Mouse (Mus musculus): ENCODE measurements around the gene Cd72. TPM values are rescaled to one million over a fixed set of nuclear protein-coding genes. Genes with fewer than 3 reads are reported as not detected.

Gene Cd72
- polyA plus RNA-seq, 1 experiment, result 11.4 TPM

- Histone ChIP-seq H3K4me3 (ENCODE audit: low read depth, low read length) (no peak overlapping the region), H3K27ac (ENCODE audit: insufficient read depth, low read depth, low read length) (no peak overlapping the region), H3K27me3 (ENCODE audit: control insufficient read depth, insufficient read depth, low read length) (no peaks in the 10 kb centered on the region), H3K36me3 (ENCODE audit: control insufficient read depth, insufficient read depth, low read length) (peaks cover 14% of the 10 kb centered on the region), H3K4me1 (ENCODE audit: control insufficient read depth, insufficient read depth, insufficient read length, low read length) (0 out of 2 replicates have a peak, but pooled peaks cover 6% of the 10 kb centered on the region)
- 89% methylated on average over 20 of the region's 20 CpGs for WGBS
- TF ChIP-seq POLR2A (IDR thresholded peaks at IDR 0.05; ENCODE audit: low read depth, low read length), result no peak
- TF ChIP-seq CTCF (IDR thresholded peaks at IDR 0.05; ENCODE audit: extremely low read depth, insufficient read length, insufficient replicate concordance, low read depth, low read length), result no peak
Observed at GRCm38 (mm10) chr4:43423267-43423934, 31.0 kb downstream of the Cd72 start.

- 0 out of 2 replicates have a peak, but pooled peaks cover 3% of the 10 kb centered on the region for H3K4me1 ChIP-seq (ENCODE audit: control insufficient read depth, insufficient read depth, insufficient read length, low read length)
- no peak overlapping the region for H3K4me3 ChIP-seq (ENCODE audit: low read depth, low read length)
- peaks cover 14% of the 10 kb centered on the region for H3K36me3 ChIP-seq (ENCODE audit: control insufficient read depth, insufficient read depth, low read length)
- no peak for TF ChIP-seq CTCF (IDR thresholded peaks at IDR 0.05; ENCODE audit: extremely low read depth, insufficient read length, insufficient replicate concordance, low read depth, low read length)
- no peak for TF ChIP-seq POLR2A (IDR thresholded peaks at IDR 0.05; ENCODE audit: low read depth, low read length)
- H3K27me3 ChIP-seq (ENCODE audit: control insufficient read depth, insufficient read depth, low read length), result no peaks in the 10 kb centered on the region
- 88% methylated on average over 28 of the region's 28 CpGs for WGBS
- H3K27ac ChIP-seq (ENCODE audit: insufficient read depth, low read depth, low read length), result no peak overlapping the region
Observed at GRCm38 (mm10) chr4:43421632-43422240, 32.7 kb downstream of the Cd72 start.

GRCm38 (mm10) chr4:43420305-43420704 is 34.1 kb downstream of the Cd72 start:
- H3K4me1 ChIP-seq (ENCODE audit: control insufficient read depth, insufficient read depth, insufficient read length, low read length), result 0 out of 2 replicates have a peak, but pooled peaks cover under 1% of the 10 kb centered on the region
- H3K27ac ChIP-seq (ENCODE audit: insufficient read depth, low read depth, low read length), result peak overlapping the region; percentile 3
- H3K36me3 ChIP-seq (ENCODE audit: control insufficient read depth, insufficient read depth, low read length), result peaks cover 17% of the 10 kb centered on the region
- TF ChIP-seq POLR2A (IDR thresholded peaks at IDR 0.05; ENCODE audit: low read depth, low read length) (no peak), CTCF (IDR thresholded peaks at IDR 0.05; ENCODE audit: extremely low read depth, insufficient read length, insufficient replicate concordance, low read depth, low read length) (peak; percentile 84; the same call in 1 of the 2 replicates)
- 2% methylated on average over 6 of the region's 6 CpGs for WGBS
- no peak overlapping the region for H3K4me3 ChIP-seq (ENCODE audit: low read depth, low read length)
- H3K27me3 ChIP-seq (ENCODE audit: control insufficient read depth, insufficient read depth, low read length), result no peaks in the 10 kb centered on the region

GRCm38 (mm10) chr4:43419801-43420281 is 34.6 kb downstream of the Cd72 start:
- TF ChIP-seq POLR2A (IDR thresholded peaks at IDR 0.05; ENCODE audit: low read depth, low read length), result no peak
- no peak for TF ChIP-seq CTCF (IDR thresholded peaks at IDR 0.05; ENCODE audit: extremely low read depth, insufficient read length, insufficient replicate concordance, low read depth, low read length)
- Histone ChIP-seq H3K27ac (ENCODE audit: insufficient read depth, low read depth, low read length) (peak overlapping the region; percentile 3), H3K4me3 (ENCODE audit: low read depth, low read length) (no peak overlapping the region), H3K36me3 (ENCODE audit: control insufficient read depth, insufficient read depth, low read length) (peaks cover 17% of the 10 kb centered on the region), H3K27me3 (ENCODE audit: control insufficient read depth, insufficient read depth, low read length) (no peaks in the 10 kb centered on the region), H3K4me1 (ENCODE audit: control insufficient read depth, insufficient read depth, insufficient read length, low read length) (no peaks in the 10 kb centered on the region)
- 61% methylated on average over 9 of the region's 9 CpGs for WGBS

- 0 out of 2 replicates have a peak overlapping the region, but pooled peaks have one; percentile 3 for H3K27ac ChIP-seq (ENCODE audit: insufficient read depth, low read depth, low read length)
- WGBS, result 70% methylated on average over 15 of the region's 15 CpGs
- H3K4me1 ChIP-seq (ENCODE audit: control insufficient read depth, insufficient read depth, insufficient read length, low read length), result no peaks in the 10 kb centered on the region
- no peak overlapping the region for H3K4me3 ChIP-seq (ENCODE audit: low read depth, low read length)
- H3K36me3 ChIP-seq (ENCODE audit: control insufficient read depth, insufficient read depth, low read length), result peaks cover 10% of the 10 kb centered on the region
- no peaks in the 10 kb centered on the region for H3K27me3 ChIP-seq (ENCODE audit: control insufficient read depth, insufficient read depth, low read length)
- TF ChIP-seq CTCF (IDR thresholded peaks at IDR 0.05; ENCODE audit: extremely low read depth, insufficient read length, insufficient replicate concordance, low read depth, low read length), result no peak
- TF ChIP-seq POLR2A (IDR thresholded peaks at IDR 0.05; ENCODE audit: low read depth, low read length), result no peak
Observed at GRCm38 (mm10) chr4:43418973-43419656, 35.3 kb downstream of the Cd72 start.

GRCm38 (mm10) chr4:43418450-43418849 is 36.0 kb downstream of the Cd72 start:
- Histone ChIP-seq H3K36me3 (ENCODE audit: control insufficient read depth, insufficient read depth, low read length) (peaks cover 10% of the 10 kb centered on the region; the same call in 1 of the 2 replicates), H3K4me3 (ENCODE audit: low read depth, low read length) (no peak overlapping the region), H3K27ac (ENCODE audit: insufficient read depth, low read depth, low read length) (no peak overlapping the region), H3K27me3 (ENCODE audit: control insufficient read depth, insufficient read depth, low read length) (no peaks in the 10 kb centered on the region), H3K4me1 (ENCODE audit: control insufficient read depth, insufficient read depth, insufficient read length, low read length) (no peaks in the 10 kb centered on the region)
- WGBS, result 77% methylated on average over 4 of the region's 4 CpGs
- TF ChIP-seq POLR2A (IDR thresholded peaks at IDR 0.05; ENCODE audit: low read depth, low read length) (no peak), CTCF (IDR thresholded peaks at IDR 0.05; ENCODE audit: extremely low read depth, insufficient read length, insufficient replicate concordance, low read depth, low read length) (no peak)
